Mouse (Mus musculus) spleen, adult 2 months (tissue): Measurements from ENCODE around the gene Slc12a6. TPM values are rescaled to one million over a fixed set of nuclear protein-coding genes. Genes with fewer than 3 reads are reported as not detected.

Experiments used
- DNase-seq, 2 experiments: peaks; one replicate each; pipeline versions ENCODE4 v3.0.0 to v3.0.0-alpha.2; 2012 to 2021; ENCODE audit warnings: low spot score in 2 of 2, low read depth in 1 of 2
- H3K27ac ChIP-seq: fragments of 200-500 bp; 2 replicates; pipeline ENCODE4 v1.5.1; 2012; ENCODE audit warnings: low read length, inconsistent platforms; ENCODE audit not compliant: insufficient read depth
- H3K27me3 ChIP-seq: fragments of 200-500 bp; 2 replicates; pipeline ENCODE4 v1.6.1; 2012; ENCODE audit warnings: mild to moderate bottlenecking, moderate library complexity, low read length, inconsistent platforms; ENCODE audit not compliant: control insufficient read depth, insufficient read depth
- H3K36me3 ChIP-seq: fragments of 200-500 bp; 2 replicates; pipeline ENCODE4 v1.6.1; 2012; ENCODE audit warnings: mild to moderate bottlenecking, low read length, inconsistent platforms; ENCODE audit not compliant: control insufficient read depth, insufficient read depth
- H3K4me1 ChIP-seq: fragments of 200-500 bp; 2 replicates; pipeline ENCODE4 v1.6.1; 2011; ENCODE audit warnings: inconsistent platforms; ENCODE audit not compliant: control insufficient read depth, insufficient read depth, insufficient read length
- H3K4me3 ChIP-seq: fragments of 200-500 bp; 2 replicates; pipeline ENCODE4 v1.5.1; 2011; ENCODE audit warnings: mild to moderate bottlenecking, inconsistent platforms; ENCODE audit not compliant: insufficient read depth, insufficient read length; ENCODE audit errors: extremely low read depth
- CTCF ChIP-seq: fragments of 200-500 bp; IDR thresholded peaks from 2 replicates; pipeline ENCODE4 v1.5.1; 2011; ENCODE audit warnings: mild to moderate bottlenecking, inconsistent platforms; ENCODE audit not compliant: insufficient read depth, insufficient read length, insufficient replicate concordance; ENCODE audit errors: extremely low read depth
- POLR2A ChIP-seq: fragments of 200-500 bp; IDR thresholded peaks from 2 replicates; pipeline ENCODE4 v1.6.1; 2011; ENCODE audit warnings: low read depth, low read length, inconsistent platforms
- WGBS: fragments of 180-500 bp; shearing (Covaris S2); methylation state at CpG from one replicate; pipeline ENCODE4 v1.1.7; 2018; 5-methylcytosine and 5-hydroxymethylcytosine counted together
- polyA plus RNA-seq: library from polyadenylated mRNA; depleted of rRNA; stranded (reverse); fragments of >200 nt; gene quantifications from 2 replicates; pipeline ENCODE4 v1.2.3, GENCODE M21; 2012

Slc12a6 gene
- polyA plus RNA-seq, 1 experiment, result 58.0 TPM

DNA sequence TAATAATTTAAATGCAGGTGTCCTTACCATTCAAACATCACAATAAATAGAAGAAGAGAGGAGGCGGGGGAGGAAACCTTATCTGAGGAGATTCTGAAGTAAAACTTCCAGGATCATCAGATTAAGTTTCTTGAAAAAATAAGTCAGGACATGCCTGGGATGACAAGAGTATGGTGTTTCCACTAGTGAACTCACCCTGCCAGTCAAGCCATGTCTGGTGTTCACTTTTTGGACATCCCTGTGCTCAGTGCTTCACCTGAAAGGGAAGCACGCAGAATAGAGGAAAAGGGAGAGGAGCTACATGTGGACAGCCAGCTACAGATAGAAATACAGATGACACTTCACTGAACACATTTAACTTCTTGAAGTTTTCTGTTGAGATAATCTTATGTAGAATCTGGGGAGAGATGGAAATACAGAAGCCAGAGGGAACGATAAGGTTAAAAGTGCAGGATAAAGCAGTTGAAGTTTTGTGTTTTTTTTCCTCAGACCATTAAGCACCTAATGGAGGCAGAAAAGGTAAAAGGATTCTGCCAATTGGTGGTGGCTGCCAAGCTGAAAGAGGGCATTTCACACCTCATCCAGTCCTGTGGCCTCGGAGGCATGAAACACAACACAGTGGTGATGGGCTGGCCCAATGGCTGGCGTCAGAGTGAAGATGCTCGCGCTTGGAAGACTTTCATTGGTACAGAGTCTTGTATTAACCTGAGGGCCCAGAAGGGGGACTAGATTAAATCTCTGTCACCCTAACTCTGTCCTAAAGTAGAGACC lies 88.2 kb downstream of the Slc12a6 start:
- Histone ChIP-seq H3K27ac (no peak overlapping the region), H3K4me3 (no peak overlapping the region), H3K36me3 (peaks cover 54% of the 10 kb centered on the region), H3K4me1 (no peaks in the 10 kb centered on the region), H3K27me3 (no peaks in the 10 kb centered on the region)
- TF ChIP-seq CTCF (no peak), POLR2A (no peak)
- DNase-seq, result no peak
- 95% methylated on average over 7 of the region's 7 CpGs for WGBS

DNA sequence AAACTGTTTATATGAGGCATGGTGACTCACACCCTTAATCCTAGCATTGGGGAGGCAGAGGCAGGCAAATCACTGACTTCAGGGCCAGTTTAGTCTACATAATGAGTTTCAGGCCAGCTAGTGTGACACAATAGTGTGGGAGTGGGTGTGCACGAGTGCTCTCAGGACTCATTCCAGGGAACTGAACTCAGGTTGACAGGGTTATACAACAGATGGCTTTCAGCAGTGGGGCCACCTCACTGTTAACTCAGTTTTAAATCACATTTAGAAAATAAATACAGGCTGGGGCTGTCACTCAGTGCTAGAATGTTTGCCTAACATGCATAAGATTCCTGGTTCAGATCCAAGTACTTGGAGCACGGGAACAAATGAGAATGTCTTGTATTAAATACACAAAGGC lies 94.0 kb downstream of the Slc12a6 start:
- 86% methylated on average over 2 of the region's 2 CpGs for WGBS
- no peaks in the 10 kb centered on the region for H3K27me3 ChIP-seq
- H3K36me3 ChIP-seq, result peaks cover 60% of the 10 kb centered on the region

DNA sequence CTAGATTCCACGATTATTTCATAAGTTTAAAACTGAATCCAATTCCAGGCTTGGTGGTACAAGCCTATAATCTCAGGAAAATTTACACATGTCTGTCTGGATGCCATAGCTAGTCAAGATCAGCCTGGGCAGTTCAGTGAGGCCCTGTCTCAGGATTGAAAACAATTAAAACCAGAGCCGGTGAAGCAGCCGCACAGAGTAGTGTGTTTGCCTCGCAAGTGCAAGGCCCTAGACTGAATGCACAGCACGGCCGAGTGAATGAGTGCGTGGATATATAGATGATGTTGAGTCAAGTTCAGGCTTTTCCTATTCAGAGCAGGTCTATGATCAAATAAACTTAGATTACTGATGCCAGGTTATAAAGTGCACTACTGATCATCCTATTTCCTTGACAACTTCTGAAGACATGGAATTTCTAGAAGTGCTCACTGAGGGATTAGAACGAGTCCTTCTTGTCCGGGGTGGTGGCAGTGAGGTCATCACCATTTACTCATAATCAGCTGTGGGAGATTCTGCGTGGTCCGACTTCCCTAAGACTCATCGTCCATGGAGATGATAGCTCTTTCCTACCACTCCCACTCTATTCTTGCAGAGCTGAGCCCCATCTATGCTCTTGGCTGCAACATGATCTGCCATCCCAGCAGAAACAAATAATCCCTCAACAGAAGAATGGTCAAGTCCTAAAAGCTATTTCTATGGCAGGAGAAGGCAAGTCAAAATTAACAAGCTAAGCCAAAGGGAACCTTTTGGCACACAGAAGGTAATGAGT lies 94.6 kb downstream of the Slc12a6 start:
- H3K36me3 ChIP-seq, result peaks cover 56% of the 10 kb centered on the region

More for the DNA sequence above, 94.0 kb downstream of the Slc12a6 start:
- TF ChIP-seq CTCF (no peak), POLR2A (no peak)
- Histone ChIP-seq H3K4me1 (no peaks in the 10 kb centered on the region), H3K4me3 (no peak overlapping the region), H3K27ac (no peak overlapping the region)
- DNase-seq, result no peak

DNA sequence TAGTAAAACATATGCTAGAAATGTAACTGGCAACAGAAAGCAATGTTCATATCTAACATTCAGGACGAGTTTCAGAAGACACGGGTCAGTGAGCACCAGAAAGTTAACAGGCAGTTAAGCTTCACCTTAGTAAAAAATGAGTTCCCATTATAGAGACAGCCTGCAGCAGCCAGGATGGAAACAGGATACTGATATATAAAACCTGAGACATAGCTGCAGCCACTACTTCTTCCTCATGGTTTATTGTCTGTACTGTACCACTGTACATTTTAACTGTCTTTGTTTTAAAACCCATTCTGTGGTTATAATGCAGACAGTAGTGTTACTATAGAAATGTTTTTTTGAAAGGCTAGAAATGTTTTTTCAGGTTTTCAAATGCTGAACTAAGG lies 95.2 kb downstream of the Slc12a6 start:
- WGBS, result 86% methylated on average over 2 of the region's 2 CpGs
- no peaks in the 10 kb centered on the region for H3K27me3 ChIP-seq
- H3K27ac ChIP-seq, result no peak overlapping the region
- TF ChIP-seq CTCF (no peak), POLR2A (no peak)
- no peak overlapping the region for H3K4me3 ChIP-seq
- no peaks in the 10 kb centered on the region for H3K4me1 ChIP-seq
- DNase-seq, result no peak
- H3K36me3 ChIP-seq, result peaks cover 55% of the 10 kb centered on the region

More for the DNA sequence above, 94.6 kb downstream of the Slc12a6 start:
- Histone ChIP-seq H3K27ac (no peak overlapping the region), H3K4me1 (no peaks in the 10 kb centered on the region), H3K27me3 (no peaks in the 10 kb centered on the region), H3K4me3 (no peak overlapping the region)
- DNase-seq, result no peak
- no peak for TF ChIP-seq CTCF
- no peak for TF ChIP-seq POLR2A
- 95% methylated on average over 12 of the region's 12 CpGs for WGBS

DNA sequence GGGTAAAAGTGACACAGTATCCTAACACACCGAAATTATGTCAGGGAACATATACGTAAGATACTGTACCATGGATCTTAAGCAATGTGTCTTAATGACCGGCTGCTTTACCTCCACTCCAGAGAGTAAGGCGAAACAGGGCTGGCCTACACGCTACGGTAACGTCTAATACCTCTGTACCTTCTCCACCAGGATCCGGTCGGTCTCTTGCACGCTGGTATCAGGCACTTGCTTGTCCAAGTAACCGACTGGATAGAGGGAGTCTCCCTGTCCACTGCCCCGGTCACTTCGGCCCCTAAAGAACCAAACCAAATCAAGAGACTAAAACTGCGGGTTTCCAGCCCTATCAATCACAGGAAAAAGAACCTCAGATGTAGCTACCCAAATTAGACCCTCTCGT lies 101.6 kb downstream of the Slc12a6 start:
- Histone ChIP-seq H3K36me3 (peaks cover 13% of the 10 kb centered on the region), H3K4me3 (peak overlapping the region; percentile 92), H3K4me1 (peaks cover 2% of the 10 kb centered on the region; the same call in 1 of the 2 replicates), H3K27ac (no peak overlapping the region), H3K27me3 (no peaks in the 10 kb centered on the region)
- TF ChIP-seq CTCF (no peak), POLR2A (no peak)
- WGBS, result 12% methylated on average over 15 of the region's 15 CpGs
- DNase-seq, result no peak

DNA sequence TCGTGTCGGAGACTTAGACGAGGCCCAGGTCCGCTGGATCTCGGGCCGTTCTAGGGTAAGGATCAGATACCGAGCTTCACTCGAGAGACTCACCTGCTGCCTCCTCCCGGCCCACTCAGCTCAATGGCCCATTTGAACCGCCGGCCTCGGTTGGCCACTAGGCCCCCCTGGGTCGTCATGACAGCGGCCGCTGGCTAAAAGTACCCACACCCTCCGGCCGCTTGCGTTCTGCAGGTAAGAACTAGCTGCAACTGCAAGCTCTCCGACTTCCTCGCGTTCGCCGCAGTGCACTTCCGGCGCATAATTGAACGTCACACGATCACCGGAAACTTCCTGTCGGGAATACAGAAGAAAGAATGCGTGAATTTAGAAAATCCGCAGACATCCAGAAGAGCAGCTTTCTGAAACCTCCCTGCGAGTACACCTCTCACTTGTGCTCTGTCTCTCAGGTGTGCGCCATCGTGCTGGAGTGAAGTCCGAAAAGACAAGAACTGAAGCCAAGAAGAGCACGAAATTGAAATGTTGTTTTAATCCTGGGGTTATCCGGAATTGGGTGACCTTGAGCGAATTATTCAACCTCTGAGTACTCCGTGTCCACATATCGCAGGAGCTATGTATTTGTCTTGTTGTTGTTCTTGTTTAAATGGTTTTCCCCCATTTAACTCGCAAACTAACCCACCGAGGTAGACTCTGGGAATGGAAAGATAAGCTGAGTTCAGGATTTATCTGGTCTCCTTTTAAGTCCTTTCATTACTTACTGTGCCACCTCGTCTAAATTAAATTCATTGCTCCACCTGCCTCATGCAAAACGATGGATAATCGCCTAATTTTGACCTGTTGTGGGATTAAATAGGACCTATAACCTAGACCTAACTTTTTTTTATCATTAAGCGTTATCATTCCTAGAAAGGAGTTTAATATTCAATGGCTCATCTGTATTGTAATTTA lies 102.4 kb downstream of the Slc12a6 start, which contains the start of gene Emc4:
Gene Emc4 (minus strand): TSS at position 302 of the 948 bp plus-strand sequence.
- Histone ChIP-seq H3K4me1 (peaks cover 2% of the 10 kb centered on the region; the same call in 1 of the 2 replicates), H3K27ac (peak within 1 kb of the TSS; percentile 63), H3K36me3 (peaks cover 10% of the 10 kb centered on the region), H3K27me3 (no peaks in the 10 kb centered on the region), H3K4me3 (peak within 1 kb of the TSS; percentile 92)
- peak; percentile 49; the same call in 1 of the 2 replicates for TF ChIP-seq POLR2A
- TF ChIP-seq CTCF, result no peak
- WGBS, result 2% methylated on average over 46 of the region's 46 CpGs
- peak; percentile 64 to 88 for DNase-seq
